Comparison of ENCODE assay signal across 8 mouse cellular contexts in the genomic region with DNA sequence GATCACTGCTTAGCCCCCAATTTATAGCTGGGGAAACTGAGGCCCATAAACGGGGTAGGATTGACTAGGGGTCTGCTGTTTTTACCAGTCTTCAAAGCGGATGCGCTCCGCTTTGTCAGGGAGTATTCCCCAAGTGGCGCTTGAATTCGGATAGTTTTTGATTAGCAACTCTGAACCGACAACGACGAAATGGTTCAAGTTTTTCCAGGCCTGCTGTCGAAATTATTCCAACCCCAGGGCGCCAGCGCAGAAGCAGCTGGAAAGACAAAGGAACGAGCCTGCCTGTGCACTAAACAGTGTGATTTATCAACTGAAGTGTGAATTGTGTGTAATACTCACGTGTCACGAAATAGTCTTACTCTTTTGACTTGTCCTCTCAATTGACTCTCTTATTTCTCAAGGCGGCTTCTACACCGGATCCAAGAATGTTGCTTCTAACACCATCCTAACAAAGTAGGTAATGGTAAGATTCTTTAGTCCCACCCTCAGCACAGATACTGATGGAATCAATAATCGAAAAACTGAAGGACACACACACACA. TPM values are rescaled to one million over a fixed set of nuclear protein-coding genes. Genes with fewer than 3 reads are reported as not detected.
DNase-seq lines count a peak whose midpoint lies in the region; ATAC-seq and TF ChIP-seq lines count a peak whose summit lies in the region.

TSS of gene Sdc4 (minus strand) at position 428 of the 541 bp plus-strand sequence.

- no peaks in the 10 kb centered on the region for H3K36me3 ChIP-seq in midbrain, embryonic 16.5 days (ENCODE audit: control insufficient read depth, insufficient read depth, low read length)

- peaks cover 8% of the 10 kb centered on the region for H3K27me3 ChIP-seq in midbrain, embryonic 16.5 days (ENCODE audit: control insufficient read depth, insufficient read depth, low read depth, low read length)

- WGBS in midbrain, embryonic 16.5 days, result 7% methylated on average over 18 of the region's 18 CpGs

- no peak for ATAC-seq in midbrain, embryonic 16.5 days

- DNase-seq in left cerebral cortex, adult 2 months (ENCODE audit: extremely low spot score in 1 of 2, low spot score in 2 of 2), result no peak
- DNase-seq in left cerebral cortex, postnatal 4 days, result no peak
- DNase-seq in adrenal gland, postnatal 4 days (ENCODE audit: low spot score in 2 of 2), result no peak
- DNase-seq in gonadal fat pad, adult 2 months (ENCODE audit: low read depth), result no peak
- DNase-seq in layer of hippocampus, postnatal 10 days (ENCODE audit: low spot score in 2 of 2), result no peak
- no peak for DNase-seq in ovary, postnatal 36 days (ENCODE audit: low spot score)
- DNase-seq in cerebellum, adult 11-12 months, result no peak

- no peak for TF ChIP-seq CTCF in left cerebral cortex, adult 2 months (IDR thresholded peaks at IDR 0.05)

- peaks cover 17% of the 10 kb centered on the region for H3K4me1 ChIP-seq in midbrain, embryonic 16.5 days (ENCODE audit: control insufficient read depth, insufficient read depth, low read length)

- H3K9ac ChIP-seq in midbrain, embryonic 16.5 days (ENCODE audit: low read depth, low read length), result peak within 1 kb of the TSS; percentile 67

- intact Hi-C loops in left cerebral cortex, adult 2 months (cut with DNase I), result no loop called here
- intact Hi-C loops in left cerebral cortex, postnatal 4 days (cut with DNase I), result no loop called here

- peak within 1 kb of the TSS; percentile 37; the same call in 1 of the 2 replicates for H3K27ac ChIP-seq in left cerebral cortex, adult 2 months
- H3K27ac ChIP-seq in midbrain, embryonic 16.5 days (ENCODE audit: low read length), result no peak within 1 kb of the TSS

- peak within 1 kb of the TSS; percentile 57 for H3K4me3 ChIP-seq in left cerebral cortex, adult 2 months
- peak within 1 kb of the TSS; percentile 55 for H3K4me3 ChIP-seq in midbrain, embryonic 16.5 days (ENCODE audit: low read depth, low read length)

- H3K9me3 ChIP-seq in midbrain, embryonic 16.5 days (replicated peaks; ENCODE audit: control insufficient read depth, low read length, poor library complexity, severe bottlenecking), result no peaks in the 10 kb centered on the region

- peak within 1 kb of the TSS; percentile 89 for H3K4me2 ChIP-seq in midbrain, embryonic 16.5 days (ENCODE audit: low read length)

RNA-seq across cellular contexts. Expression of gene Sdc4, which starts in this region (rescaled TPM):
- 10 to 100 TPM; 78.7 to 93.2 TPM for total RNA-seq in left cerebral cortex, adult 2 months (2021)
- total RNA-seq in left cerebral cortex, postnatal 4 days (2021), result 10 to 100 TPM in 1 of 2 experiments, 1 to 10 TPM in 1; 9.6 to 12.6 TPM
- total RNA-seq in adrenal gland, postnatal 4 days (2021), result 10 to 100 TPM; 75.2 to 93.9 TPM
- 18.0 and 19.6 TPM in 2 replicates for polyA plus RNA-seq in gonadal fat pad, adult 2 months (2012; rRNA removed)
- 10 to 100 TPM; 74.2 to 83.4 TPM for total RNA-seq in layer of hippocampus, postnatal 10 days (2021)
- polyA plus RNA-seq in midbrain, embryonic 16.5 days (2015; fragmentation: Nextera tagmentation; extraction: Ambion mirVana), result 6.3 and 8.7 TPM in 2 replicates

Comparison
In these comparisons a context has a peak if more than half of its experiments do, and no peak if none do; other contexts are left out.
1. RNA of gene Sdc4 (total RNA-seq): 75.2 to 93.9 TPM in adrenal gland, postnatal 4 days, 78.7 to 93.2 TPM in left cerebral cortex, adult 2 months and 74.2 to 83.4 TPM in layer of hippocampus, postnatal 10 days; 9.6 to 12.6 TPM in left cerebral cortex, postnatal 4 days; every median in the first group is over 4 times any median in the second.